In genomic region chr11:50587026-50587425, GRCm38 (mm10) we compare ENCODE assay signal across 9 mouse cellular contexts. TPM values are rescaled to one million over a fixed set of nuclear protein-coding genes. Genes with fewer than 3 reads are reported as not detected.
DNase-seq lines count a peak whose midpoint lies in the region; ATAC-seq and TF ChIP-seq lines count a peak whose summit lies in the region.
"Had no signal": no experiment of that assay in that cellular context is flagged by ENCODE, and none has a peak within 500 bp of the region (broad histone marks: within the 10 kb centered on the region; RNA-seq: fewer than 3 reads in every experiment).

No protein-coding gene starts in this region.

- H3K4me3 ChIP-seq in kidney, adult 2 months (ENCODE audit: insufficient read depth, low read depth, low read length) = no peak overlapping the region
- no peak overlapping the region for H3K4me3 ChIP-seq in kidney, embryonic 15.5 days (replicated peaks)
- no peak overlapping the region for H3K4me3 ChIP-seq in ES-Bruce4 (ENCODE audit: low read depth, low read length)
- H3K4me3 ChIP-seq in embryonic facial prominence, embryonic 10.5 days = no peak overlapping the region
- H3K4me3 ChIP-seq in hindbrain, embryonic 10.5 days = no peak overlapping the region
- H3K4me3 ChIP-seq: neural tube, embryonic 12.5 days had no signal

- H3K9me3 ChIP-seq in kidney, embryonic 15.5 days (replicated peaks) = no peaks in the 10 kb centered on the region
- H3K9me3 ChIP-seq in ES-Bruce4 (replicated peaks; ENCODE audit: control insufficient read depth, insufficient read depth, low read length, poor library complexity, severe bottlenecking) = no peaks in the 10 kb centered on the region
- no peaks in the 10 kb centered on the region for H3K9me3 ChIP-seq in embryonic facial prominence, embryonic 10.5 days
- no peaks in the 10 kb centered on the region for H3K9me3 ChIP-seq in hindbrain, embryonic 10.5 days
- H3K9me3 ChIP-seq: neural tube, embryonic 12.5 days had no signal

- no peak overlapping the region for H3K9ac ChIP-seq in kidney, embryonic 15.5 days
- no peak overlapping the region for H3K9ac ChIP-seq in ES-Bruce4 (ENCODE audit: low read depth, poor library complexity, severe bottlenecking)
- H3K9ac ChIP-seq: neural tube, embryonic 12.5 days had no signal

- no peak overlapping the region for H3K4me2 ChIP-seq in kidney, embryonic 15.5 days
- H3K4me2 ChIP-seq: neural tube, embryonic 12.5 days had no signal

- peak; percentile 16 for DNase-seq in kidney, adult 2 months
- peak; percentile 14 for DNase-seq in 416B (ENCODE audit: low read depth)
- DNase-seq in embryonic facial prominence, embryonic 10.5 days (ENCODE audit: low spot score) = peak; percentile 49
- DNase-seq in left cerebral cortex, postnatal 4 days = peak; percentile 56
- DNase-seq in testis, postnatal 10 days (ENCODE audit: low spot score) = peak; percentile 82
- no peak for DNase-seq in hindbrain, embryonic 10.5 days (ENCODE audit: low spot score)

- H3K4me1 ChIP-seq in kidney, adult 2 months (ENCODE audit: control insufficient read depth, insufficient read depth, low read length) = no peaks in the 10 kb centered on the region
- H3K4me1 ChIP-seq in kidney, embryonic 15.5 days = 0 out of 2 replicates have a peak, but pooled peaks cover 3% of the 10 kb centered on the region
- H3K4me1 ChIP-seq in ES-Bruce4 (ENCODE audit: control insufficient read depth, insufficient read depth, low read length) = no peaks in the 10 kb centered on the region
- H3K4me1 ChIP-seq in embryonic facial prominence, embryonic 10.5 days = no peaks in the 10 kb centered on the region
- no peaks in the 10 kb centered on the region for H3K4me1 ChIP-seq in hindbrain, embryonic 10.5 days (replicated peaks)
- H3K4me1 ChIP-seq: neural tube, embryonic 12.5 days had no signal

- no peak for TF ChIP-seq EP300 in ES-Bruce4 (IDR thresholded peaks at IDR 0.05; ENCODE audit: insufficient read depth, low read depth, low read length)

- peak; percentile 50 for TF ChIP-seq CTCF in kidney, adult 2 months (conservative IDR thresholded peaks at IDR 0.05; ENCODE audit: insufficient read depth, insufficient read length, low read depth, low read length)
- TF ChIP-seq CTCF in ES-Bruce4 (IDR thresholded peaks at IDR 0.05; ENCODE audit: low read depth, low read length) = peak; percentile 58

- 38% methylated on average over 7 of the region's 7 CpGs for WGBS in kidney, adult 2 months
- 55% methylated on average over 7 of the region's 7 CpGs for WGBS in kidney, embryonic 15.5 days
- 54% methylated on average over 7 of the region's 7 CpGs for WGBS in embryonic facial prominence, embryonic 10.5 days
- 58% methylated on average over 7 of the region's 7 CpGs for WGBS in hindbrain, embryonic 10.5 days

- H3K27me3 ChIP-seq in kidney, adult 2 months (replicated peaks; ENCODE audit: control insufficient read depth, insufficient read depth, low read length) = no peaks in the 10 kb centered on the region
- no peaks in the 10 kb centered on the region for H3K27me3 ChIP-seq in kidney, embryonic 15.5 days
- H3K27me3 ChIP-seq in ES-Bruce4 (ENCODE audit: control insufficient read depth, insufficient read depth, low read length, poor library complexity, severe bottlenecking) = no peaks in the 10 kb centered on the region
- H3K27me3 ChIP-seq in embryonic facial prominence, embryonic 10.5 days (replicated peaks; ENCODE audit: low read depth, poor library complexity, severe bottlenecking) = no peaks in the 10 kb centered on the region
- no peaks in the 10 kb centered on the region for H3K27me3 ChIP-seq in hindbrain, embryonic 10.5 days (ENCODE audit: insufficient read depth, poor library complexity, severe bottlenecking)
- H3K27me3 ChIP-seq: neural tube, embryonic 12.5 days had no signal

- H3K27ac ChIP-seq in kidney, adult 2 months (ENCODE audit: insufficient read depth, low read depth, low read length) = no peak overlapping the region
- H3K27ac ChIP-seq in kidney, embryonic 15.5 days = no peak overlapping the region
- no peak overlapping the region for H3K27ac ChIP-seq in ES-Bruce4 (ENCODE audit: insufficient read depth, low read length)
- H3K27ac ChIP-seq in embryonic facial prominence, embryonic 10.5 days (replicated peaks) = no peak overlapping the region
- H3K27ac ChIP-seq in hindbrain, embryonic 10.5 days = no peak overlapping the region
- H3K27ac ChIP-seq: neural tube, embryonic 12.5 days had no signal

- no peak for TF ChIP-seq POLR2A in kidney, adult 2 months (IDR thresholded peaks at IDR 0.05; ENCODE audit: low read depth, low read length)
- no peak for TF ChIP-seq POLR2A in ES-Bruce4 (IDR thresholded peaks at IDR 0.05; ENCODE audit: insufficient read depth, low read length)

- no peak for ATAC-seq in kidney, embryonic 15.5 days (replicated peaks; ENCODE audit: low FRiP score)

- no peaks in the 10 kb centered on the region for H3K36me3 ChIP-seq in kidney, adult 2 months (ENCODE audit: control insufficient read depth, insufficient read depth, low read length)
- H3K36me3 ChIP-seq in kidney, embryonic 15.5 days = no peaks in the 10 kb centered on the region
- no peaks in the 10 kb centered on the region for H3K36me3 ChIP-seq in ES-Bruce4 (ENCODE audit: control insufficient read depth, insufficient read depth, low read length, poor library complexity, severe bottlenecking)
- H3K36me3 ChIP-seq in embryonic facial prominence, embryonic 10.5 days (replicated peaks) = no peaks in the 10 kb centered on the region
- H3K36me3 ChIP-seq in hindbrain, embryonic 10.5 days = no peaks in the 10 kb centered on the region
- H3K36me3 ChIP-seq: neural tube, embryonic 12.5 days had no signal

- intact Hi-C loops in left cerebral cortex, postnatal 4 days (cut with DNase I) = no loop called here

RNA-seq across cellular contexts. Expression of gene Adamts2, which starts 14.9 kb away (rescaled TPM):
- 4.5 and 7.0 TPM in 2 replicates for polyA plus RNA-seq in kidney, adult 2 months (2012; rRNA removed)
- polyA plus RNA-seq in kidney, embryonic 15.5 days (2015; fragmentation: Nextera tagmentation; extraction: Ambion mirVana) = 4.7 and 5.8 TPM in 2 replicates
- polyA plus RNA-seq in ES-Bruce4 (2011; ENCODE audit: insufficient read depth, insufficient read length, low read depth, missing spikeins) = 0.64 and 0.73 TPM in 2 replicates
- 0.74 and 1.4 TPM in 2 replicates for polyA plus RNA-seq in embryonic facial prominence, embryonic 10.5 days (2016; fragmentation: Nextera tagmentation; extraction: Ambion mirVana)
- total RNA-seq in left cerebral cortex, postnatal 4 days (2021) = 10 to 100 TPM in 1 of 2 experiments, 1 to 10 TPM in 1; 9.6 to 10.2 TPM
- polyA plus RNA-seq in hindbrain, embryonic 10.5 days (2016; fragmentation: Nextera tagmentation; extraction: Ambion mirVana) = 1.3 and 2.8 TPM in 2 replicates
